Mouse (Mus musculus) frontal cortex, postnatal 25 days (tissue): ENCODE data around the gene Ube2g1.
"Not testable (repeated sequence)": the region's sequence is repeated elsewhere in the genome, so short reads cannot be mapped to it uniquely, and the experiment has no call there.

Source experiments
- DNase-seq, 2 experiments: peaks; one replicate each; pipeline ENCODE4 v3.0.0; 2022; ENCODE audit warnings: low spot score in 2 of 2

Gene Ube2g1

DNA sequence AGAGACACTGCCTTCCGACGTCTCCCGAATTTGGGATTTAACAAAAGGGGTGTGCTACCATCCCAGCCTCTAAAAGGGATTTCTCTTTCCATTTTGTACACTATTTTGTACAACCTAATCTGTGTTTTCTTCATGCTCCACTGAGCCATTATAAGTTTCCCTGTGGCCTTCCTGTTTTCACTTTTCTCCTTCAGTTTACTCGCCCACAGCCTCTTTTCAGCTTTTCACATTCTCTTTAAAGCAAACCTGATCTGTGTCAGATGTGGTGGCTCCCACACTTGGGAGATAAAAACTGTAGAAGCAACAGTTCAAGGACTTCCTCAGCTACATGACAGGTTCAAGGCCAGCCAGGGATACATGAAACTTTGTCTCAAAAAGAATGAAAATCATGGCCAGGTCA, 85.3 kb downstream of the Ube2g1 start:
- DNase-seq = no peak

DNA sequence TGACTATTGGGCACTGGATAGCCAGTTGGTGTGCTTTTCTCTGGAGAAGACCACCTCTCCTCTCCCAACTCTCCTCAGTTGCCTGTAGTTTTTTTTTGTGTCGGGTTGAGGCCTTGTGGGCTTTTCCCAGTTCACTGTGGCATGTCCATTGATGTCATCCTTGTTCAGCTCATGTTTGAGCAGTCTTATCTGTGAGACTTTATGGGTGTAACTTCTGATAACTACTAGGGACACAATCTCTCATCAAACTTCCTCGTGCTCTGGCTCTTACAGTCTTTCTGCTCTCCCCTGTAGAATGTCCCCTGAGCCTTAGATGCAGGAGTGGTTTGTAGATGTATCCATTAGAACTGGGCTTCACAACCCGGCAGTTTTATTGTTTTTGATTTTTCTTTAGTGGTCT, 87.9 kb downstream of the Ube2g1 start:
- no peak for DNase-seq

DNA sequence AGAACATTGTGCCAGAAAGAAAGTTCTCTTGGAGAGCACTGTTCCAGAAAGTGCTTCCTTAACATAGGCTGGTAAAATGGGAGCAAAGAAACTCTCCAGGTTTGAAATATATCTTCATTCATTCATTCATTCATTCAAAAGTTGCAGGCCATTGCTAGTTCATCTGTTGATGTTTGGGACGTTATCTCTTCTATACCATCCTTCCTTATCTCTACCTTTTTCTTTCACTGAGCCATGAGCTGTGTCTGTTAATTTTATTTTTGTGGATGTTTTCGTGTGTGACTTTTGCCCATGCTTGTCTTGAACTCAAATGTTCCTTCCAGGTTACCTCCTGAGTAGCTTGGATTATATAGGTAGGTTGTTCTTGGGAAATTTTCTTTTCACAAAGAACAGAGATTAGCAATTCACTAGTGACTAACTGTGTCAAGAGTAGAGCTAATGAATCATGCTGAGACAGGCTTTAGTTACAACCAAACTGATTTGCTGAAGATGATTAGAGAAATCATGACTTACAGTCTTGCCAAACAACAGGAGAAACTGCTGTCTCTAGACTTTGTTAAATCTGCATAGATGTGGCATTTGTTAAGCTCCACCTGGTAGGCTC, 89.4 kb downstream of the Ube2g1 start:
- DNase-seq = no peak

DNA sequence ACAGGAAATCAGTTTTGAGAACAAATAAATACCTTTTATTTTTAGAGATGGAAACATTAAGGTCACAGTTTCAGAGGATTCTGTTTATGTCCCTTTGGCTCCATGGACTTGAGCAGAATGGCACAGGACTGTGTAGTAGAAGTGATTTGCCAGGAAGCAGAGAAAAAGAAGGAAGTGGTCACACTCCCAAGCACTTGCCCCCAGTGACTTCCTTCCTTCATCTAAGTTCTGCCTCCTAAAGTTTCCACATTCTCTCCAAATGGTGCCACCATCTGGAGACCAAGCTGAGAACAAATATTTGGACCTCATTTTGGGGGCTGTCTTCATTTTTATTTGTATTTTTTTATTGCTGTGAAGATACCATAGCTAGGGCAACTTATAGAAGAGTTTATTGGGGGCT, 90.2 kb downstream of the Ube2g1 start:
- DNase-seq = no peak

DNA sequence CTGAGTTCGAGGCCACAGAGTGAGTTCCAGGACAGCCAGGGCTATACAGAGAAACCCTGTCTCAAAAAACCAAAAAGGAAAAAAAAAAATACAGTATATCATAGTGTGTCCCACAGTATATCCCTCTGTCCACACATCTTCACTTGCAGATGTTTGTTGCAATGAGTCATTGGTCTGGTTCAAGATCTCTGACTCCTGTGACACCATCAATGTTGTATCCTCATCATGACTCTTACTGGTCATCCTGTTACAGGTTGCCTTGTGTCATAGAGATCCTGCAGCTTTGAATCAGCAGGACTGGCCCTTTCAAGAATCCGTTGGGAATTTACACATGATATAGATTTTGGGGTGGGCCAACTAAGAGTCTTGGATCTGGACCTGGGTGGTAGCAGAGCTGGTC, 98.0 kb downstream of the Ube2g1 start:
- DNase-seq = not testable (repeated sequence)

DNA sequence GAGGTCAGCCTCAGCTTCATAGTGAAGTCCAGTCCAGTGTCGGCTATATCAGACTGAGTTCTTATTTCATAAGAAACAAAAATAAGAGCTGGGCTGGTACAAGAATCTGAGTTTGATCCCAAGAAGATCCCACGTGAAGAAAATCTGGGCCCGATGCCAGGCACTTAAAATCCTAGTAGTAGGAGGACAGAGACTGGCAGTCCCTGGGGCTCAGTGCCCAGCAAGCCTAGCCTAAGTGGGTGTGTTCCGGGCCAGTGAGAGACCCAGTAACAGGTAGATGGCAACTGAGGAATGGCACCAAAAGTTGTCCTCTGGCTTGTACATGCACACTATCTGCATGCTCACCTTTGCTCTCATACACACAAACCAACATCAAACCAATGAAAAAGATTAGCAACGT, 105.6 kb downstream of the Ube2g1 start:
- peak; percentile 22 to 58 for DNase-seq

DNA sequence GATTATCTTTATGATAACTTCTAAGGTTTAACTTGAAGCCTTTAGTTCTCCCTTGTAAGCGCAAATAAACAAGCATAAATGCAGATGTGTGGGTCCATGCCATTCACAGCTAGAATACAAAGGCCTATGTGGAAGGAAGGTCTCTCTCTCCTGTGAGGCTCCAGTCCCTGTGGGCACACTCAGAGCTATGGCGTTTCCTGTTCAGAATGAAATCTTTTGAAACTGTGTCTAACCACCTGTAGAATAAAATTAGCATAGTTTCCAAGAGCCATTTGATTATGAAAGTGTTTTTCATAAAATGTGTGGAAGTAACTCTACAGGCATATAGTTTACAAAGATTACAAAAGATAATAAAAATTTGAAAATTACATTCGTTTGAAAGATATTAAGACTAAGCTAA, 111.1 kb downstream of the Ube2g1 start:
- DNase-seq = no peak

DNA sequence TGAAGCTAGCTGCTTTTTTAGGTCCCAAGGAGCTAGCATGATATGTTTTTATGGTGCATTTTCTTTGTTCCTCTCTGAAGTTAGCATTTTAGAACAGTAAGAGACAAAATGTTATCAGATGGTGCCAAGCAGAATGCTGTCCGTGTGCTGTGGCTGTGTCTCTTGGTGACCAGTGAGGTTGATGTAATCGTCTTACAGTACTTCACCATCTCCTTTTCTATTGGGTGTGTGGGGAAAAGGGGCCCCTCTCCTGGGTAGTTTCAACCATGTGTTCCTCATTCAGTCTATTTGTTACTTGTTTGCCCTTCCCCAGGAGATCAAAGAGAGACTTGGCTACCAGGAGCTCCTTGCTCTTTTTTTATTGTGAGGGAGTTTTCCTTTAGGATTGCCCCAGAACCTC, 116.1 kb downstream of the Ube2g1 start:
- DNase-seq = no peak

DNA sequence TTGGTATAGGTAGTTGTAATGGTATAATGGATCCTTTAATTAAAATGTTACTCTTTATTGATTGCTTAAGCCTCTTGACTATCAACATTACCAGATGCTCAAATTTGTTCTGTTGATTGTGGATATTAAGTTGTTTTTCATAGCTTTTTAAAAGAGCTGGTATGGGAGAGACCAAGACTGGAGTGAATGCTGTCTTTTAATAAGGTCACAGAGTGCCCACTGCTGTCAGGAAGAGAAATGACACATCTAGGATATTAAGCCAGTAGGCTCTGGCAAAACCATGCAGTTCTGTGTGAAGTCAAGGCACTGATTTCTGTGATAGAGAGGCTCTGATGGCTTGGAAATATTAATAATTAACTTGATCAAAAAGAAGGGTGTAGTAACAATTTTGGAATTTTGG, 116.8 kb downstream of the Ube2g1 start:
- no peak for DNase-seq

DNA sequence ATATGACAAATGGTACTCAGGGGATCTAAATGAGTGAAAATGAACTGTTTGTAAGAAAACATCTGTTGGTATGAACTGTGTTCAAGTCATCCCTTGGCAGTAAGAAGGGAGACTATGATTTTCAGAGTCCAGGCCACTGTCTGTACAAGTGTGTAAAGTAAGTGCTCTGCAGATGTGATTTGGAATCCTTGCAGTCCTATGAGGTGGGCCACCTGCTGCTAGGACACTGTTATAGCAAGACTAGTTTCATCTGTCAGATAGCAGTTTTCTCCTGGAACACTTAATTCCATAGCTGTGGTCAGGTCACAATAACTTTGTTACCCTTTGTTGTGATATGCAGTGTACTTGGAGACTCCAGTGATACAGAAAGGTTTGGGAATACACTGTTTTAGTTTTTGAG, 118.9 kb downstream of the Ube2g1 start:
- no peak for DNase-seq

DNA sequence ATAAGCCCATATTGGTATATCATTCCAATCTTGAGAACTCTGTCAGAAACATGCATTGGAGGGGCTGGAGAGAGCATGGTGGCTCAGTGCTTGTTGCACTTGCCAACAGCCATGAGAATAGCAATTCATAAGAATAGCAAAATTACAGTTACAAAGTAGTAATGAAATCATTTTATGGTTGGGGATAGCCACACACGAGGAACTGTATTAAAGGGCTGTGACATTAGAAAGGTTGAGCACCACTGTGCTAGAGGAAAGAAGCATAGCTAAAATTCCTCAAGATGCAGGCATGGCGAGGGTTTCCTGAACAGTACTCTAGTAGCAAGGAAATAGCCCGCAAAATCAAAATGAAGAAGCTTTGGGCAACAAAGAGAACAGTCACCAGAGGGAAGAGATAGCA, 126.7 kb downstream of the Ube2g1 start:
- no peak for DNase-seq

DNA sequence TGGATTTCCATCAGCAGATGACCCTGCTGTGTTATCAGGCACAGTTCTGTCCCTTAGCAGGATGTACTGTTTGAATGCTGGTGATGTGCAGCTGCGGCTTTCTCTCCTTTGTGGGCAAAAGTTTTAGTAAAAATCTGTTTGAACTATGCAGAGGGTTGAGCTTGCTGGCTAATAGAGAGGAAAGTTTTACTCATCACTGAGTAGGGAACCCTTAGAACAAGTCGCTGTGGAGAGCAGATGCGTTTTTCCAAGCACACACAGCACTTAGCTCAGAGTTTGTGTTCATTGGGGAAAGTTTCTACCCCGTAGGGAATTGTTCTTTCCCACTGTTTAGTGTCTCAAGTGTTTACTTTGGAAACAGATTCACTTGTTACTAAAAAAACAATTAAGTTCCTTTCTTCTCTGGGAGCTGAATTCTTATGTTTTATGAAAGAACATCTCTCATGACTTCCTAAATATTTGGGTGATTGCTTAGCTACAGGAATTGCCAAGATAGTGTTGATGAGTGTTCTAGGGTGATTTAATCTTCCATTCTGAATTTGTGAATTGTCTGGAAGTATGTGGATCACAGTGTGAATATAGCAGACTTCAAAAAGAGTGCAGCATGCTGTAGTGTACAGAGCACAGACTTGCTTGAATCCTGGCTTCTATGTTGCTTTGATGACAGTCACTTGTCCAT, 127.9 kb downstream of the Ube2g1 start:
- no peak for DNase-seq

DNA sequence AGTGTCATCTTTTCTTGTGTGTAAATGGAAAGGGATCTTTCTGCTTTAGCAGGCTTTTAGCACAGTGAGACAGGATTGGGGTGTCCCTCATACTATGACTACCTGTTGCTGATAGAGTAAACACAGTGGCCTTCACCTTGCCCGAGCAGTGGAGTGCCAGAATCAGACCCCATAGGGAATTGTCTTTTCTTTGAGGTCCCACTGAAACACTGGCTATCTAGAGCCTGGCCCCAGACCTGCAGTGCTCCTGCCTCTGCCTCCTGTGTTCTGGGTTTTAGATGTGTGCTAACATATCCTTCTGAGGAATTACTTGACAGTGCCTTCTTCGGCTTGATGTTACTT, 128.4 kb downstream of the Ube2g1 start:
- no peak for DNase-seq
